Mouse (Mus musculus): ENCODE results near the gene Cd9.

Gene Cd9

GRCm38 (mm10) chr6:125433704-125434447 is 60.7 kb downstream of the Cd9 start:
- 84% methylated on average over 6 of the region's 6 CpGs for WGBS

- WGBS, result 71% methylated on average over 3 of the region's 3 CpGs
Measured at GRCm38 (mm10) chr6:125433257-125433656, 61.3 kb downstream of the Cd9 start.

GRCm38 (mm10) chr6:125432522-125432921 is 62.1 kb downstream of the Cd9 start:
- 94% methylated on average over 7 of the region's 7 CpGs for WGBS

DNA sequence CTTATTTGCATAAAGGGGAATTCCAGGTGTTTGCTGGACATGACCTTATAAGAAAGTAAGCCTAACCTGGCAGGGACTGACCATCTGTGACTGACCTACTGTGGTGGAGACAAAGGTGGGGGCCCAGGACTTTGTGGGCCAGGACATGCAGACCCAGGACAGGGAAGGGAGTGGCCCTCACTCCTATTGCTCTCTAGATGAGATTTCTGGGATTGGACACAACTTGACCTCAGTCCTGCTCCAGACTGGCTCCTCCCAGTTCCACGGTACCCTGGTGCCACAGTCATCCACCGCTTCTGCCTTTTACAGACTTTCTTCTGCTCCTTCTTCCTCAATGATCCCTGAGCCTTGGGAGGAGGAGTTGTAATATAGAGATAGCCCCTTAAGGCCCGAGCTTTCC is 63.6 kb downstream of the Cd9 start:
- WGBS, result 85% methylated on average over 3 of the region's 3 CpGs

DNA sequence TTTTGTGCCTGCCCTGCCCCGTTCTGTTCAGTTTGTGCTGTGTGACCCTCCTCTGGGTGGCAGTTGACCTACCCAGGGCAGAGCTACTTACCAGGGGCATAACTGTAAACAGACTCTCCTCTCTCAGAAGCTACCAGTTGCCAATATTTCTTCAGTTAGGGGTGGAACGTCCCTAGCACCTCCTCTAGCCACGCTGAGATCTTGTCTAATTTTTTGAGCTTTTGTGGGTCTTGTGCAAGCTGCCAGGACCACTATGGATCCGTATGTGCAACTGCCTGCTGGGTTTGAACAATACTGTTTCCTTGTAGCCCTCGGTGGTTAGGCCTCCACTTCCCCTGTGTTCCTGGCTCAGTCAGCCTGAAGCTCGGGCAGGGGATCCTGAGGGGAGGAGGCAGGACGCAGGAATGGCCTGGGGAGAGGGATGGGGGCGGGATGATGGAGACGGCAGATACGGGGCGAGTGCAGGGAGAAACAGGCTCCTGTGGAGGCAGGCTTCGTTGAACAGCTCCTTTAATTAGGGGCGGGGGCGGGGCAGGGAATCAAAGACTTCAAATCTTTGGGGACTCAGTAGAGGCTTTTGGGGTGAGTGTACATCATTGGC is 64.1 kb downstream of the Cd9 start:
- 44% methylated on average over 14 of the region's 14 CpGs for WGBS

- 87% methylated on average over 6 of the region's 6 CpGs for WGBS
Measured at GRCm38 (mm10) chr6:125429741-125430140, 64.8 kb downstream of the Cd9 start.

GRCm38 (mm10) chr6:125426383-125427360 is 67.9 kb downstream of the Cd9 start:
- 2% methylated on average over 25 of the region's 25 CpGs for WGBS

GRCm38 (mm10) chr6:125425205-125426090 is 69.1 kb downstream of the Cd9 start:
- 68% methylated on average over 15 of the region's 15 CpGs for WGBS

DNA sequence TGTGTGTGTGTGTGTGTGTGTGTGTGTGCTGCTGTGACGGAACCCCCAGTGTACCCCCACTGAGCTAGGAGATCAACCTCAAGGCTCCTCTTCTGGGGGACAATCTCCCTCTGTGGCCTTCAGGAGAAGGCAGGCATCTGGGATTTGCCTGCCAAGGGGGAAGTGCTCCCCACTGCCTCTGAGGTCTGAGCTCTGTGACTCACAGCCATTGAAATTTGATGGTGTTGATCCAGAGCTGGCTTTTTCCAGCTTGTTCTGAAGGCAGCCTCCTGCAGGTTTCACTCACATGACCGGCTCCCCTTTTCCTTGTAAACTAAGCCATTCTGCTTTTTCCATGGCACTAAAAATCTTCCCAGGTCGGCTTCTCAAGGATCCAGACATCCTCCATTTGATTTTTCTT is 70.4 kb downstream of the Cd9 start:
- 88% methylated on average over 3 of the region's 3 CpGs for WGBS

DNA sequence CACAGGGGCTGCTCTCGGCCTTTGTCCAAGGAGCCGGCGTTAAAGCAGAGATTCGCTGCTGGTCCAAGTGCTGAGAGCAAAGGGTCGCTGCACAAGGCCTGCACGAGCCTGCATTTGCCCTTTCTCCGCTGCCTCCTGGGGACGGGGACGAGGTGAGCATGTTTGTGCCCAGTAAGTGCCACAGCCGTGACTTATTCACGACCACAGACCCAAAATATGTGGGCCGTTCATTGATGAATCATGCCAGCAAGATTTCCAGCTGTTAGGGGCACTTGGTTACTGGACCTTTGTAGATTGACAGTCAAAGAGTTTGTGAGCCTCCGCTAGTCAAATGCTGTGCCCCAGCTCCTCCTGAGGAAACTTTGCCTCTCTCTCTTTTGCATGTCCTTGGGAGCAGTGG is 71.1 kb downstream of the Cd9 start:
- 76% methylated on average over 13 of the region's 13 CpGs for WGBS

- WGBS, result 75% methylated on average over 3 of the region's 3 CpGs
Measured at GRCm38 (mm10) chr6:125423099-125423498, 71.5 kb downstream of the Cd9 start.

- WGBS, result 26% methylated on average over 20 of the region's 20 CpGs
Measured at GRCm38 (mm10) chr6:125422051-125422822, 72.4 kb downstream of the Cd9 start.

DNA sequence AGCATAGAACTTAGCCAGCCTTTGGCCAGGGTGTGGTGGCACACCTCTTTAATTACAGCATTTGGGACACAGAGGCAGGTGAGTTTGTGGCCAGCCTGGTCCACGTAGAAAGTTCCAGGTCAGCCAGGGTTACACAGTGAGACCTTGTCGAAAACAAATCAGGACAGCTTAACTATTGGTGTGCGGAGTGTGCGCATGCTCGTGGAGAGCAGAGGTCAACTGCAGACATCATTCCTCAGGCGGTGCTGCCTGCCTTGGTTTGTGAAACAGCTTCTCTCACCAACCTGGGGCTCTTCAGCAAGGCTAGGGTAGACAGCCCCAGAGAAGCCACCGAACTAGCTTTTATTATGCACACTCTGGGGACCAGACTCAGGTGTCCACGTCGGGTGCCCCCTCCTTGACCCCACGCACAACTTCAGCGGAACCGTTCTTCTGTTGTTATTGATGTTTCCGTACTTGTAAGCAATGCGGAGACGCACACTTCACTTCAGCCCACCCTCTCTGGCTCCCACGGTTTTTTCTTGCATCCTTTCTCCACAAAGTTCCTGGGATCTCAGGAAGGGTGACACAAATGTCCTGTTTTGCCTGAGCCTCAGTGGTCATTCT is 74.0 kb downstream of the Cd9 start:
- WGBS, result 91% methylated on average over 16 of the region's 16 CpGs

- 16% methylated on average over 9 of the region's 9 CpGs for WGBS
Measured at GRCm38 (mm10) chr6:125418744-125419143, 75.8 kb downstream of the Cd9 start.

DNA sequence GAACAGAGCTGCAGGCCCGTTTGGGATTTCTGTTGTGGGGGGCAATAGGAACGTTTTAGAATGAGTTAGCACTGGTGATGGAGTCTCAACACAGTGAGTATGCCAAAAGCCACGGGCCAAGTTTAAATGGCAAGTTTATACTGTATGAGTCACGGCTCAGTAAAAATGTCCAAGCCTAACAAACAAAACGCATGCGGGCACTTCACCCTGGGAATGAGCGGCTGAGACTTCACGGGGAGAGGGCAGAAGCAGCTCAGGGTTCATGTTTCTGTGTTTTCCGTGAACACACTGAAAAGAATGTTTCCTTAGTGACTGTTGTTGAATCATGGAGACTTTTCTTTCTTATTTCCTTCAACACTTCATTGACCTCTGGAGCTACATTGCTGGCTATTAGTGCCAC is 81.3 kb downstream of the Cd9 start:
- 74% methylated on average over 9 of the region's 9 CpGs for WGBS

DNA sequence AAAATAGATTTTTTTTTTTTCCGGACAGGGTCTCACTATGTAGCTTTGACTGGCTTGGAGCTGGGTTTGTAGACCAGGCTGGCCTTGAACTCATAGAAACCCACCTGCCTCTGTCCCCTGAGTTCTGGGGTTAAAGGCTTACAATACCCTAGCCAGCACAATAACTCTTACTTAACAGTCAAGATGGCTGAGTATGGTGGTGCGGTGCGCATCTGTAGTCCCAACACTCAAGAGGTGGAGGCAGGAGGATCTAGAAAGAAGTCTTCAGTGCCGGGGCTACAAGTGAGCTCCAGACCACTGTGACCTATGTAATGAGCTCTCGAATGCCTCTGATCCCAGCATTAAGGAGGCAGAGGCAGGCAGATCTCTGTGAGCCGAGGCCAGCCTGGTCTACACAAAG is 82.9 kb downstream of the Cd9 start:
- 96% methylated on average over 6 of the region's 6 CpGs for WGBS

GRCm38 (mm10) chr6:125410995-125411547 is 83.5 kb downstream of the Cd9 start:
- 69% methylated on average over 8 of the region's 8 CpGs for WGBS

- 71% methylated on average over 11 of the region's 11 CpGs for WGBS
Measured at GRCm38 (mm10) chr6:125410551-125410950, 84.0 kb downstream of the Cd9 start.

Measured in cerebral cortex, adult 2 months (tissue).